Mouse (Mus musculus): Measurements from ENCODE around the gene Fat3.

DNA sequence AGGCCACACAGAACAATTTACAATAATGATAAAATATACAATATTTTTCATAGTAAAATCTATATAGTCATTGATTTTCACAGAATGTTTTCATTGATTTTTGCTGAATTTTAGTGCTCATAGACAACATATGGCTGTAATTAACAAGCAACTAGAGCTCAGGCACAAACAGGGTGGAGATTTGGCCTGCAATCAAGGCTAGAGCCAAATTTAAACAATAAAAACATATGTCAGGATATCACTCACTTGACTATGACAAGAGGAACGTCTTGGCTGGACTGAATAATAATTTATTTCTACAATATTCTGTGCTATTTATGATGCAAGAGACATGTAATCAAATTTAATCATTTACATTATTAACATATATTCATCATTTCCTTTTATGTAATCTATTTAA, 31.8 kb upstream of the Fat3 start:
- TF ChIP-seq FLI1 (IDR thresholded peaks at IDR 0.05; ENCODE audit: low read length) (no peak), GATA1 (IDR thresholded peaks at IDR 0.05; ENCODE audit: borderline replicate concordance, low read length) (no peak)
